Mouse (Mus musculus) forebrain, embryonic 14.5 days (tissue): ENCODE measurements at regions not wholly inside any gene's neighbourhood (a gene's known extent, or its start where the extent isn't known, plus 50 kb on each side); places are given as distances from the start of the nearest gene placed in this dataset.

ENCODE experiments used
- ATAC-seq: fragments of 200-750 bp; cut with Nextera tagmentation; 2 replicates; pipeline ENCODE4 v1.8.0; 2017; ENCODE audit warnings: mild to moderate bottlenecking, moderate library complexity
- DNase-seq: peaks from one replicate; pipeline ENCODE4 v3.0.0-alpha.2; 2015; ENCODE audit warnings: low spot score
- H3K27ac ChIP-seq: fragments of 300-500 bp; sonication (generic); 2 replicates; pipeline ENCODE4 v1.5.1; 2014; ENCODE audit warnings: low read depth, mild to moderate bottlenecking, control low read depth, low read length, moderate library complexity
- H3K27me3 ChIP-seq: fragments of 300-500 bp; sonication (generic); replicated peaks from 2 replicates; pipeline ENCODE4 v1.6.1; 2014; ENCODE audit warnings: low read length, control low read depth, mixed read lengths; ENCODE audit not compliant: control insufficient read depth, insufficient read depth
- H3K36me3 ChIP-seq: fragments of 300-500 bp; sonication (generic); 2 replicates; pipeline ENCODE4 v1.6.1; 2014; ENCODE audit warnings: low read length, control low read depth; ENCODE audit not compliant: control insufficient read depth, insufficient read depth
- H3K4me1 ChIP-seq: fragments of 300-500 bp; sonication (generic); 2 replicates; pipeline ENCODE4 v1.6.1; 2014; ENCODE audit warnings: antibody characterized with exemption, low read length, control low read depth; ENCODE audit not compliant: control insufficient read depth, insufficient read depth
- H3K4me2 ChIP-seq: fragments of 300-500 bp; sonication (generic); 2 replicates; pipeline ENCODE4 v1.6.1; 2014; ENCODE audit warnings: mild to moderate bottlenecking, control low read depth, low read length
- H3K4me3 ChIP-seq: fragments of 300-500 bp; sonication (generic); 2 replicates; pipeline ENCODE4 v1.5.1; 2014; ENCODE audit warnings: low read depth, low read length, control low read depth
- H3K9ac ChIP-seq: fragments of 300-500 bp; sonication (generic); 2 replicates; pipeline ENCODE4 v1.6.1; 2014; ENCODE audit warnings: mild to moderate bottlenecking, low read length, control low read depth, moderate library complexity
- H3K9me3 ChIP-seq: fragments of 300-500 bp; sonication (generic); replicated peaks from 2 replicates; pipeline ENCODE4 v1.6.1; 2016; ENCODE audit warnings: low read length, control low read depth, mixed read lengths; ENCODE audit not compliant: control insufficient read depth
- WGBS: fragments of 180-500 bp; shearing (Covaris S2); extraction: QIAGEN DNeasy Blood & Tissue Kit; methylation state at CpG from one replicate; pipeline ENCODE4 v1.1.7; 2014; 5-methylcytosine and 5-hydroxymethylcytosine counted together

DNA sequence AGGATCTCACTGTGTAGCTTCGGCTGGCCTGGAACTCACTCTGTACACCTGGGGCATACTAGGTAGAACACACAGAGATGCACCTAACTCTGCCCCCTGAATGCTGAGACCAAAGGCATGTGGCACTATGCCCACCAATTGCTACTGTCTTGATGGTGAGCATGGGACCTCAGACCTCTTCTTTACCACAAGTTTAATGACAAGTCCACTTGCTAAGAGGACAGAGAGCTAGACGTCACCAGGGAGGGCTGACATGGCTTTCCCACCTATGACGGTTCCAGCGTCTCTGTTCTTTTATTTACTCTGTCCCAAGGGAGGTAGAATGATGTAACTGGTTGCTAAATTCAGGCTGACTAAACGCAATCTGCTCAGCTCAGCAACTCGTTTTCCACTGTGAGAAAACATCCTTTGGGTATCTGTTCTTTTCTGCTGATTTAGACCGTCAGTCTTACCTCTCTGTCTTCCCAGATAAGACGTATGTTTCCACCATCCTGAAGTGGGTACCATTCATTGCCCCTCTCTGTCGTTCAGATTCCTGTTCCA lies 88.6 kb upstream of the Adra1d start:
- H3K27me3 ChIP-seq: no peaks in the 10 kb centered on the region
- no peak for DNase-seq
- H3K27ac ChIP-seq: no peak overlapping the region
- ATAC-seq: no peak
- no peaks in the 10 kb centered on the region for H3K4me1 ChIP-seq
- H3K9ac ChIP-seq: no peak overlapping the region
- H3K9me3 ChIP-seq: no peaks in the 10 kb centered on the region
- no peaks in the 10 kb centered on the region for H3K36me3 ChIP-seq
- no peak overlapping the region for H3K4me2 ChIP-seq
- WGBS: 78% methylated on average over 9 of the region's 9 CpGs
- H3K4me3 ChIP-seq: no peak overlapping the region

DNA sequence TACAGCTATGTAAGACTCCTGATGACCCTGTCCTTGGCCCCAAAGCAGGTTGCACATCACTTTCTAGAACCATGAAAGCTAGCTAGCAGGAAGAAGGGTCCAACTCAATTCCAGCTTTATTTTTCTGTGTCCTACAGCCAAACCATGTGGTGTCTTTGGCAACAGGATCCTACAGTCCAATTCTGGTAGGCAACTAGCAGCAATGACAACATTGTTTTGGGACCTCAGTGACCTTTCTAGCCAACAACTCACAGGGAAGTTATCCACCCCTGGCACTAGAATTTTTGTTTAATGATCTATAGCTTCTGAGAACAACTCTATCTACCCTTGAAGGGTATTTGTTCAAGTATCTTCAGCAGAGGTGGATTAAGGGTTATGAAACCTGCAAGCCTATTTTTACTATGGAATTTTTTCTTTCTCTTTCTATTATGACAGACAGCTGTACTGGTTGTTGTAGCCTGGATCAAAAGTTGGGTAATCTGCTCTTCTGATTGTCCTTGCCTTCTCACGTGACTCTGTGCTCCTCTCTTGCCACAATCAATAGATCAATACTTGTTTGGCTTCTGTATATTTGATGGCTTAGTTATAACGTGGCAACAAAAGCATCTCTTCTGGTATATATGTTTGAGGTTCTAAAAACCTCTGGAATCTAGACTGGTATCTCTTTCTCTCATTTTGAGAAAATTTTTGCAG lies 82.2 kb upstream of the Adra1d start:
- Histone ChIP-seq H3K9ac (no peak overlapping the region), H3K4me3 (no peak overlapping the region), H3K4me1 (no peaks in the 10 kb centered on the region), H3K4me2 (no peak overlapping the region), H3K36me3 (no peaks in the 10 kb centered on the region), H3K9me3 (no peaks in the 10 kb centered on the region), H3K27me3 (no peaks in the 10 kb centered on the region), H3K27ac (no peak overlapping the region)
- DNase-seq: no peak
- ATAC-seq: no peak
- 78% methylated on average over 2 of the region's 2 CpGs for WGBS

DNA sequence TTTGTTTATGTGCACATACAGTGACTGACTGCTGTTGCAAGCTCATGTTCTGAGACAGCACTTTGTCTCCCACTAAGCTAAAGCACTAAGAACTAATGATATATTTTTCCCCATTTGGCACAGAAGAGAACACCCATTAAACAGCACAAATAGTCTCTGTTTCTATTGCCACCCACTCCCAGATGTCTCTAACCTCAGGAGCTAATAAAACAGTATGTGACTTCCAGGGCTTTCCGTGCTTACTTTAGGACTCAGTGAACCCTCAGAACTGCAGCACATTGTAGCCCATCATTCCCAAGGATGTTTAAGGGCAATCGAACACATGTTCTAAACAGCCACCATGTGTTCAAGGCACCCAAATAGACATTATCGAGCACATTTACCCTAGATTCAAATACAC lies 80.4 kb upstream of the Adra1d start:
- Histone ChIP-seq H3K4me1 (no peaks in the 10 kb centered on the region), H3K9me3 (no peaks in the 10 kb centered on the region), H3K4me3 (no peak overlapping the region), H3K27me3 (no peaks in the 10 kb centered on the region), H3K9ac (no peak overlapping the region), H3K27ac (no peak overlapping the region), H3K36me3 (no peaks in the 10 kb centered on the region), H3K4me2 (no peak overlapping the region)
- ATAC-seq: no peak
- no peak for DNase-seq
- WGBS: 87% methylated on average over 3 of the region's 3 CpGs

GRCm38 (mm10) chr2:131638996-131639605 lies 77.0 kb upstream of the Adra1d start:
- no peak overlapping the region for H3K9ac ChIP-seq
- H3K36me3 ChIP-seq: no peaks in the 10 kb centered on the region
- no peaks in the 10 kb centered on the region for H3K4me1 ChIP-seq
- 27% methylated on average over 3 of the region's 3 CpGs for WGBS
- no peaks in the 10 kb centered on the region for H3K27me3 ChIP-seq
- no peak overlapping the region for H3K27ac ChIP-seq
- H3K4me3 ChIP-seq: no peak overlapping the region
- ATAC-seq (no peak), DNase-seq (peak; percentile 31)
- H3K4me2 ChIP-seq: no peak overlapping the region
- no peaks in the 10 kb centered on the region for H3K9me3 ChIP-seq

DNA sequence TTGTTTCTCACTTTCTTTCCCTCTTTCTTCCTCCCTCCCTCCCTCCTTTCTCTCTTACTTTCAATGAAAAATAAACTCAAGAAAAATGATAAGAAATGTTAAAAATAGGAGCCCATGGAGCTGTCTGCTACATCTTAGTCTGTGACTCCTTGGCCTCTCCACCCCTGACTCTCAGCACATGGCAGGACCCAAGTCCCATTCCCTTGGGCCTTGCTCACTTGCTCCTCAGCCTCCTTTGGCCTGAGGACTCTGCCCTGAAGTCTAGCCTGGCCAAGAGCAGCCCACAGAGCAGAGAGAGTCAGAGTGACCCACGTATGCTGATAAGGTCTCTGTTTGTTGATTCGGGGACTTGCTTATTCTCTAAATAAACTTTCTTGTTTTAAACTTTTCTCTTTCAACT lies 73.7 kb upstream of the Adra1d start:
- Histone ChIP-seq H3K9ac (no peak overlapping the region), H3K4me1 (no peaks in the 10 kb centered on the region), H3K4me2 (no peak overlapping the region), H3K27ac (no peak overlapping the region), H3K4me3 (no peak overlapping the region), H3K9me3 (no peaks in the 10 kb centered on the region), H3K27me3 (no peaks in the 10 kb centered on the region), H3K36me3 (no peaks in the 10 kb centered on the region)
- ATAC-seq: no peak
- no peak for DNase-seq
- 90% methylated on average over 2 of the region's 2 CpGs for WGBS

DNA sequence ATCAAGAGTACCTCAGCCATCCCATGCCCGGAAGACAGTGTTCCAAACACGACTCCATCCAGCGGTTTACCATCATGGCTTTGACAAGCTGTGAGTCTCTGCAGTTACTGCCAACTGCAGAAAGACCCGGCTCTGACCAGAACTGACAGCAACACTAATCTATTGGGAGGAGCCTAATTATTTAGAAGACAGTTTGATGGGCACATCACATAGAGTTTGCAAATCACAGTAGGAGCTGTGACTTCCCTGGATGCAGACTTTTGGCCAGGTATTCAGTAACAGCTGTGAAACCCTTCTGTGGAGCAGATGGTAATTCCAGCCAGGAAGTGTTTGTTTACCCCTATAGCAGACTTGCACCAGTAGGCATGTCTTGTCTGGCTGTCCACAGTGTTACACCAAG lies 55.8 kb upstream of the Adra1d start:
- no peak overlapping the region for H3K4me2 ChIP-seq
- no peaks in the 10 kb centered on the region for H3K9me3 ChIP-seq
- no peaks in the 10 kb centered on the region for H3K27me3 ChIP-seq
- 90% methylated on average over 4 of the region's 4 CpGs for WGBS
- H3K4me1 ChIP-seq: no peaks in the 10 kb centered on the region
- no peak overlapping the region for H3K27ac ChIP-seq
- H3K4me3 ChIP-seq: no peak overlapping the region
- no peak for DNase-seq
- no peaks in the 10 kb centered on the region for H3K36me3 ChIP-seq
- H3K9ac ChIP-seq: no peak overlapping the region
- no peak for ATAC-seq

DNA sequence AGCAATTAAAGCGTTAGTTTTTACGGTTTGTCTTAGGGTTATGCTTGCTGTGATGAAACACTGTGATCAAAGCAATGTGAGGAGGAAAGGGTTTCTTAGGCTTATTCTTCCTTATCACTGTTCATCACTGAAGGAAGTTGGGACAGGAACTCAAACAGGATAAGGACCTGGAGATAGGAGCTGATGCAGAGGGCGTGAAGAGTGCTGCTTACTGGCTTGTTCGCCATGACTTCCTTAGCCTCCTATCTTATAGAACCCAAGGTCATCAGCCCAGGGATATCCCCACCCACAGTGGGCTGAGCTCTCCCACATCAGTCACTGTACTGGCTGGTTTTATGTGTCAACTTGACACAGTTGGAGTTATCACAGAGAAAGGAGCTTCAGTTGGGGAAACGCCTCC lies 50.4 kb upstream of the Adra1d start:
- no peak overlapping the region for H3K27ac ChIP-seq
- ATAC-seq: no peak
- H3K9me3 ChIP-seq: no peaks in the 10 kb centered on the region
- WGBS: 85% methylated on average over 5 of the region's 5 CpGs
- H3K36me3 ChIP-seq: no peaks in the 10 kb centered on the region
- no peak overlapping the region for H3K9ac ChIP-seq
- H3K4me1 ChIP-seq: no peaks in the 10 kb centered on the region
- H3K4me3 ChIP-seq: no peak overlapping the region
- H3K27me3 ChIP-seq: no peaks in the 10 kb centered on the region
- no peak overlapping the region for H3K4me2 ChIP-seq
- DNase-seq: no peak
